Mouse (Mus musculus) C2C12 (cell line): ENCODE measurements around the gene Ttc30a1. TPM values are rescaled to one million over a fixed set of nuclear protein-coding genes. Genes with fewer than 3 reads are reported as not detected.

ENCODE experiments used
- H3K27me3 ChIP-seq: one replicate; pipeline ENCODE4 v1.6.1; 2011; ENCODE audit not compliant: control insufficient read depth, insufficient read depth, insufficient read length
- H3K36me3 ChIP-seq: one replicate; pipeline ENCODE4 v1.6.1; 2011; ENCODE audit not compliant: control insufficient read depth, insufficient read depth
- H3K4me3 ChIP-seq: one replicate; pipeline ENCODE4 v1.5.1; 2011; ENCODE audit warnings: mild to moderate bottlenecking, control low read depth; ENCODE audit not compliant: poor library complexity, insufficient read depth, severe bottlenecking
- H3K79me2 ChIP-seq: one replicate; pipeline ENCODE4 v1.6.1; 2011; ENCODE audit not compliant: control insufficient read depth, insufficient read depth
- H3K79me3 ChIP-seq: one replicate; pipeline ENCODE4 v1.6.1; 2011; ENCODE audit warnings: low read depth, control low read depth
- H3ac ChIP-seq: one replicate; pipeline ENCODE3; 2011; ENCODE audit warnings: low read depth; ENCODE audit not compliant: control insufficient read depth, insufficient read length
- CEBPB ChIP-seq: IDR thresholded peaks from one replicate; pipeline ENCODE4 v1.6.1; 2011; ENCODE audit warnings: low read depth, mild to moderate bottlenecking, control low read depth, moderate library complexity
- CTCF ChIP-seq: IDR thresholded peaks from one replicate; pipeline ENCODE4 v1.5.1; 2011; ENCODE audit not compliant: control insufficient read depth, insufficient read depth, insufficient read length
- FOSL1 ChIP-seq: IDR thresholded peaks from one replicate; pipeline ENCODE4 v1.8.0; 2011; ENCODE audit warnings: mild to moderate bottlenecking, low read length; ENCODE audit not compliant: poor library complexity, insufficient read depth, severe bottlenecking
- MAX ChIP-seq: IDR thresholded peaks from one replicate; pipeline ENCODE4 v1.6.1; 2011; ENCODE audit warnings: mild to moderate bottlenecking, control low read depth
- MYOD1 ChIP-seq: IDR thresholded peaks from one replicate; pipeline ENCODE4 v1.6.1; 2011; ENCODE audit warnings: low read depth; ENCODE audit not compliant: control insufficient read depth, insufficient read length
- MYOG ChIP-seq: IDR thresholded peaks from one replicate; pipeline ENCODE4 v1.6.1; 2011; ENCODE audit not compliant: control insufficient read depth, insufficient read length; ENCODE audit errors: extremely low read depth
- USF1 ChIP-seq: IDR thresholded peaks from one replicate; pipeline ENCODE4 v1.6.1; 2011; ENCODE audit warnings: low read depth, mild to moderate bottlenecking, control low read depth, moderate library complexity
- polyA plus RNA-seq: library from polyadenylated mRNA; unstranded; fragments of >200 nt; fragmentation: generic; extraction: Trizol; gene quantifications from one replicate; pipeline ENCODE4 v1.2.1, GENCODE M21; 2012; ENCODE audit warnings: missing spikeins

Gene Ttc30a1
- polyA plus RNA-seq, 1 experiment, result 1.8 TPM

GRCm38 (mm10) chr2:75997726-75998125 is 16.0 kb upstream of the Ttc30a1 start:
- TF ChIP-seq CTCF (no peak), USF1 (no peak), MYOD1 (no peak), MYOG (no peak), FOSL1 (no peak), CEBPB (no peak), MAX (no peak)
- Histone ChIP-seq H3ac (no peak overlapping the region), H3K27me3 (peaks cover 8% of the 10 kb centered on the region), H3K79me3 (no peaks in the 10 kb centered on the region), H3K4me3 (no peak overlapping the region), H3K79me2 (no peaks in the 10 kb centered on the region), H3K36me3 (no peaks in the 10 kb centered on the region)

DNA sequence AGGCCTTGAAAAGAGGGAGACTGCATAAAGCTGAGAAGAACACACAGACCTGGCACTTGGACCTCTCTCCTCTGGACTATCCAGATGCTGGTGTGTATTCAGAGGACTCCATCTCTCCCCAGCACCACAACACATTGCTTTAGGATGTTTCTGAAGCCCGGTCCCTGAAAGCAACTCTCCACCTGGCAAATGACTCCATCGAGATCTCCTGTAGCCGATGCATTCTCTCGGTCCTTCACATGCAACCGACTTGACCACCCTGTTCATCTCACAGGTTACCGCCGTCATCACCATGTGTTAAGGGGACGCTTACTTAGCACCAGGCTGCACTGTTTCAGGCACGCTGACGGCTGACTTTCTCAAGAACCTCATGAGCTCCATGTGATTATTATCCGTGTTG is 13.1 kb upstream of the Ttc30a1 start:
- no peaks in the 10 kb centered on the region for H3K79me2 ChIP-seq
- H3ac ChIP-seq, result no peak overlapping the region
- no peaks in the 10 kb centered on the region for H3K36me3 ChIP-seq
- H3K27me3 ChIP-seq, result peaks cover 11% of the 10 kb centered on the region
- H3K4me3 ChIP-seq, result no peak overlapping the region
- H3K79me3 ChIP-seq, result no peaks in the 10 kb centered on the region
- TF ChIP-seq CEBPB (no peak), CTCF (no peak)

DNA sequence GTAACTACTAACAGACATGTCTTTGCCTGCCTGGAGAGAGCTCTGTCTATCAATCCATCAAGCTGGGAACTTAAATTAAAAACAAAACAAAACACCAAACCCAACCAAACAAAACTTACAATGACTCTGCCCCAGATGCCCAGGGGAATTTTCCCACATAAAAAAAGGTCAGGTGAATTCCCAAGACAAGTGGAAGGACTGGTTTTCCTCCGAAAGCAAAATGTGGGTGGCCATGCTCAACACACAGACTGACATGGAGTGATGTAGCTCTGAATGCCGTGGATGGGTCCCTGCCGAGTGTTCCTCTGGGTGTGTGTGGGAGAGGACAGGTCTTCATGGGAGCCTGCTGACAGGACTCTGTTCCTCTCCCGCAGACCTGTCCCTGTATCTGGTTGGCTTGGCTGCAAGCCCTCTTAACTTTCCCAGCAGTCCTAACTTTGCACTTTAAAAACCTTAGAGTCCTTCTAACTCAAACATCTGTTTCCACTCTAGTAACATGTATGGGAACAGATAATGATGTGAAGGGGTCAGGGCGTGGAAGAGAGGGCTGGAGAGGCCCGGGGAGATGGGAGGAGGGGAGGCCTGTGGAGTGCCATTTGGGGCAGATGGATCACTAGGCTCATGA is 9.9 kb upstream of the Ttc30a1 start:
- TF ChIP-seq CTCF (no peak), MAX (no peak), USF1 (no peak), MYOG (no peak), MYOD1 (no peak), CEBPB (no peak), FOSL1 (no peak)
- no peaks in the 10 kb centered on the region for H3K36me3 ChIP-seq
- no peak overlapping the region for H3ac ChIP-seq
- H3K27me3 ChIP-seq, result peaks cover 11% of the 10 kb centered on the region
- no peak overlapping the region for H3K4me3 ChIP-seq
- H3K79me3 ChIP-seq, result no peaks in the 10 kb centered on the region
- no peaks in the 10 kb centered on the region for H3K79me2 ChIP-seq

- no peaks in the 10 kb centered on the region for H3K36me3 ChIP-seq
- H3ac ChIP-seq, result no peak overlapping the region
- peaks cover 11% of the 10 kb centered on the region for H3K27me3 ChIP-seq
- H3K79me2 ChIP-seq, result no peaks in the 10 kb centered on the region
- TF ChIP-seq USF1 (no peak), CTCF (peak; percentile 46)
- no peak overlapping the region for H3K4me3 ChIP-seq
- no peaks in the 10 kb centered on the region for H3K79me3 ChIP-seq
These were observed 9.2 kb upstream of the Ttc30a1 start for GRCm38 (mm10) chr2:75990885-75991539.

- Histone ChIP-seq H3K36me3 (no peaks in the 10 kb centered on the region), H3K79me2 (no peaks in the 10 kb centered on the region), H3K79me3 (no peaks in the 10 kb centered on the region), H3K27me3 (peaks cover 11% of the 10 kb centered on the region), H3K4me3 (no peak overlapping the region), H3ac (no peak overlapping the region)
- TF ChIP-seq MYOG (no peak), MYOD1 (no peak), USF1 (no peak), CTCF (no peak), CEBPB (no peak), MAX (no peak)
These were observed 7.9 kb upstream of the Ttc30a1 start for GRCm38 (mm10) chr2:75989694-75990093.

GRCm38 (mm10) chr2:75988779-75989363 is 7.1 kb upstream of the Ttc30a1 start:
- Histone ChIP-seq H3ac (no peak overlapping the region), H3K27me3 (peaks cover 11% of the 10 kb centered on the region), H3K36me3 (no peaks in the 10 kb centered on the region), H3K4me3 (no peak overlapping the region), H3K79me2 (no peaks in the 10 kb centered on the region), H3K79me3 (no peaks in the 10 kb centered on the region)
- no peak for TF ChIP-seq USF1
- no peak for TF ChIP-seq CTCF
- TF ChIP-seq FOSL1, result no peak
